Mouse (Mus musculus) spleen, postnatal 14 days (tissue): ENCODE results near the gene Ciita.

Experiments
- DNase-seq, 2 experiments: peaks; one replicate each; pipeline ENCODE4 v3.0.0; 2021 to 2022; ENCODE audit warnings: low spot score in 2 of 2

The Ciita gene

DNA sequence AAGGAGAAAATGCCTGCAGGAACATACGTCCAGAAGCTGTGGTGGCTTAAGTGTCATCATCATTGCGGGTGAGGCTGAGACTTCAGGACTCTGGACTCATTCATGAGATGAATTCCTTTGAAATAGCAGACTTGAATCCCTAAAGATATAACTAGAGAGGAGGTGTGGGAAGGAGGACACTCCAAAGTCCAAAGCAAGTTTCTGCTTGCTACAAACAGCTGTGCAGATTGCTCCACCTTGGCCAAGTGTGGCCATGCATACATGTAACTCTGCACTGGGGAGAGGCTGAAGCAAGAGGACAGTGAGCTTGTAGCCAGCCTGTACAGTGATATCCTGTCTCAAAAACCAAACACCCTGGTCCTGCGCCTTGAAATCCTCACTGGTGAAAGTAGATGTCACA, 7.9 kb upstream of the Ciita start:
- DNase-seq, result no peak

GRCm38 (mm10) chr16:10474956-10475355, 4.9 kb upstream of the Ciita start:
- DNase-seq, result no peak

DNA sequence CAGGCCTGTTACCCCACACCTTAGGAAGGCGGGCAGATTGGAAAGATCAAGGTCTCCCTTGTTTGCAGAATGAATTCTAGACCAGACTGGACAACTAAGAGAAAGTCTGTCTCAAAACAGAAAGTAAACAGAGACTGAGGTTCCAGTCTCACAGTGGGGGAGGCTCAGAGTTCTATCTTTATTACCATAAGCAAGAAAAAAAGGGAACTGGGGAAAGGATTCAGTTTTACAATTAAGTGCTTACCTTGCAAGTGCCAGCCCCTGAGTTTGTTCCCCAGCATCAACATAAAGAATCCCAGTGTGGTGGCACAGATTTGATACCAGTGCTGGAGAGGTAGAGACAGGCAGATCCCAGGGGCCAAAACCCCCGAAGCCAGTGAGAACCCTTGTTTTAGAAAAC, 3.9 kb upstream of the Ciita start:
- no peak for DNase-seq

DNA sequence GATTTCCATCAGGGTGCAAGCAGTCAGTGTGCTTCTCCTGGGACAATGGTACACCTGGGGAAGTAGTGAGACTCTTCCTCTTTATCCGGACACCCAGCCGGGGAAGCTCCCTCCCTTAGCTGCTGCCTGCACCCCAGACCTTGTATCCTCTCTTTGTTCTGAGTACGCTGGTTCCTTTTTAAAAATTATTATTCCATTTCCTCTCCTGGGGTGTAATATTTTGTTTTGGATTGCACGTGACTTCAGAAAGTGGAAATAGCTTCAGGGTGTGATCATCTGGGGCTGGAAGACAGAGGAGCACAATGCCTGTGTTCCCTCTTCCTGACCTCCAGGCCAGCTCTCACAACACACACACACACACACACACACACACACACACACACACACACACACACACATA, 2.5 kb downstream of the Ciita start:
- no peak for DNase-seq

- no peak for DNase-seq
Observed at GRCm38 (mm10) chr16:10486993-10487392, 7.1 kb downstream of the Ciita start.

DNA sequence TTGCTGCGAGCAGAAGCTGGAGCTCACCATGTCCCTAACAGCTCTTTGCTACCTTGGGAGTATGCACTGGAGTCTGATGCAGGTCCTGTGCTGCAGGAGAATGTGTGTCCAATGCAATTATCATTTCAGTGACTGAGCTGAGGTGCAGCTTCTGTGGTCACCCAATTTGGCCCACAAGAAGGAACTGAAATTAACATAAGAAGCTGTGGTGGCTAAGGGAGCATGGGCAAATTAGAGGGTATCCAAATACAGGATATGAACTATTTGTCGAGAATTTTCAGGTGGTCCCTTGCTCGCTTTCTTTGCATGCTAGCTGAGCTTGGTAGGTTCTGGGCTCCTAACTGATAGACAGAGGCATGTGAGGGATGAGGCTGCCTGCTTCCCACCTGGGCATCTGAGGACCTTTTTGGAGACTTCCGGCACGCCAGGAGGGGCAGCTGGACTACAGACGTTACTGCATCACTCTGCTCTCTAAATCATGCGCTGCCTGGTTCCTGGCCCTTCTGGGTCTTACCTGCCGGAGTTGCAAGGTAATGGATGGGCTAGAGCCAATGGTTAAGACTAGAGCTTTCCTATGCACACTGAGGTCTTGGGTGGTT, 8.1 kb downstream of the Ciita start:
- peak in 1 of 2 experiments; percentile 25 for DNase-seq

DNA sequence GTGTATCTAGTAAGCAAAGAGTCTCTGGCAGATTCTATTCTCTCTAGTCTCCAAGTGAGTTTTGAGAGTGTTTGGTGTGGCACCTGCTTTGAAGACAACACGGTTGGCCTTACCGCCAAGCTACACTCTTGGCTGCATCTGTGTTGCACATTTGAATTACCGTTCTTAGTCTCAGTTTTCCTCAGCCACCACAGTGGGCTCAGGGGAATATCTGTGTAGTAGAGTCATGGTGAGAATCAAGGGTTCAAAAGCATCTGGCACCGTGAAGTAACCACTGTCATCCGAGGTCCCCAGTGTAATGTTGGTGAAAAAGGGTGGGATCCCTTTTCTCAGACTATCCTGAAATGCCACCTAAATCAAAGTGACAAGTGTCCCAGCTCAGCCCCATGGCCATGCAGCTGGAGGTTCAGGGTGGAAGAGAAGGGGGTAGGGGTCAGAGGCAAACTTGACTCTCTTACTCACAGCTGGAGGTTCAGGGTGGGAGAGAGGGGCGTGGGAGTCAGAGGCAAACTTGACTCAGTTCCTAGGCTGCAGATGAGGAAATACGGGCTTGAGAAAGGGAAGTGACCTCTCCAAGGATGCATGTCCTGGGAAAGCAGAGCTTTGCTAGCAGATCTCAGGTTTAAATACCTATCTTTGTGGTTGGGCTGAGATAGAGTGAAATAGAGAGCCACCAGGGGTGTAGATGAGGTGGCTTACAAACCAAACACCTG, 9.1 kb downstream of the Ciita start:
- no peak for DNase-seq

DNA sequence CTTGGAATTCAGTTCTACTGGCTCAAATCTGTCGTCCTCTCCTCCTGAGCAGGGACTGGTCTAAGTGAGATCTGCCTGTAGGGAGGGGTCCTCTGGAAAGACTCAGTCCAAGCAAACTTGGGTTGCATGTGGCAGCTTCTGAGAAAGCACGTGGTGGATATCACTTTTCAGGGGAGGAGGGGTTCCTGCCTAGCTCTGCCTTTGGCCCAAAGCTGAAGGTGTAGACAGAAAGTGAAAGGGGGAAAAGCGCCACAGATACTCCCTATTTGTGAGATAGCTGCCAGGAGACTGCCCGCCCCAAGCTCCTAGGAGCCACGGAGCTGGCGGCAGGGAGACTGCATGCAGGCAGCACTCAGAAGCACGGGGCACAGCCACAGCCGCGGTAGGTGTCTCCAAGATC, 9.6 kb downstream of the Ciita start:
- DNase-seq, result no peak

GRCm38 (mm10) chr16:10489904-10490457, 10.1 kb downstream of the Ciita start:
- DNase-seq, result no peak

GRCm38 (mm10) chr16:10490503-10491150, 10.8 kb downstream of the Ciita start:
- no peak for DNase-seq

GRCm38 (mm10) chr16:10491716-10492115, 11.9 kb downstream of the Ciita start:
- no peak for DNase-seq

DNA sequence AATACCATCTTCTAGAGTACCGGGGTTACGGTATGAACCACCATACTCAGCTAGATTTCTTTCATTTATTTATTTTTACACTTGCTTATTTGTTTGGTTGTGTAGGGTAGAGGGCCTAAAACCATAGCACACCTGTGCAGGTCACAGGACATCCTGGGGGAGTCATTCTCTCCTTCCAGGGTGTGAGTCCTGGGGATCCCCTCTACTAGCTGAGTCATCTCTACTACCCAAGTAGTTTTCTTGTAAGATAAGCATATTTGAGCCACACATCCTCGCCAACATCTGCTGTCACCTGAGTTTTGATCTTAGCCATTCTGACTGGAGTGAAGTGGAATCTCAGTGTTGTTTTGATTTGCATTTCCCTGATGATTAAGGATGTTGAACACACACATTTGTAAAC, 12.7 kb downstream of the Ciita start:
- DNase-seq, result no peak

DNA sequence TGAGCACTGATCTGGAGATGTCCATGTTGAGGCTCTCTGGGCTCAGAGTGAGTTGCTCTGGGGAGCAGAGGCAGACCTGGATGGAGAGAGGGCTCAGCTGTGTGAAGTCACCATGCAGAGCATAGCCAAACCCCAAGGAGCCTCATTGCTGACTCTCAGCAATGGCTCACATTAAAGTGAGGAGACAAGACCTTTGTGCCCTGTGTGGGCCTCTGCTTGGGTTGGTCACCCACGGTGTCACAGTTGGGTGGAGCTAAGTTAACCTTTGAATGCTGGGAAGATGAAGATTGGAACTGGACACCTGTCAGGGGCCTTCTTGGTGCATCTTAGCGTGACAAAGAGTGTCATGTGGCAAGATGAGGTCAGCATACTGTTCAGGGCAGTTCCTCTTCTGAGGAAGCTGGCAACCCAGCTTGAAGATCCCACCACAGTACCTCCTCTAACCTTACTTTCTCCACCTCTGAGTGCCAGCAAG, 16.0 kb downstream of the Ciita start:
- DNase-seq, result no peak

GRCm38 (mm10) chr16:10498096-10498602, 18.3 kb downstream of the Ciita start:
- no peak for DNase-seq

DNA sequence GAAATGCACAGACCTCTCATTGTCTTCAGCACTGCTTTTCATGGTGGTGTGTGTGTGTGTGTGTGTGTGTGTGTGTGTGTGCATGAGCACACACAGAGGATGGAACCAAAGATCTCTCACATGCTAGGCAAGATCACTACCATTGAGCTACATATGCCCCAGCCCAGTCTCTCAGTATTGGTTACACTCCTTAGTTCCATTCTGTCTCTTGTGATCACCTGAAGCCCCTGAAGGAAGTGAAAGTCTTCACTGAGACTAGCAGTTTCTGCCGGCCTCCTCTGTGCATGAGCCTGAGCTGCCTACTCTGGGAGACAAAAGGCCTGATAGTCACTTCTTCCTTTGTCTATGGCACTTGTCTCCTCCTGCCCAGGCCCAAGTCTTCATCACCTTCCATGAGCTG, 19.3 kb downstream of the Ciita start:
- peak in 1 of 2 experiments; percentile 28 for DNase-seq

DNA sequence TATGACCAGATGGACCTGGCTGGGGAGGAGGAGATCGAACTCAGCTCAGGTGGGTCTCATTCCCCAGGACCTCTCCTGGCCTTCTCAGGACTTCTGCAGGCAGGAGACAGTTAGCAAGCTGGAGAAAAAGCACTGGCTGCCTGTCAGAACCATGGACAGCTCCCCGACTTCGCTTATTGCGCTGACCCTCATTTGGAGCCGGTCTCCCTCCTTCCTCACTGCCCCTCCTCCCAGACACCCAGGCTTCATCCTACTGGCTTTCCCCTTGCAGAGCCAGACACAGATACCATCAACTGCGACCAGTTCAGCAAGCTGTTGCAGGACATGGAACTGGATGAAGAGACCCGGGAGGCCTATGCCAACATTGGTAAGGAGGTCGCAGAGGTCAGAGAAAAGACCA, 22.0 kb downstream of the Ciita start:
- DNase-seq, result peak in 1 of 2 experiments; percentile 27

DNA sequence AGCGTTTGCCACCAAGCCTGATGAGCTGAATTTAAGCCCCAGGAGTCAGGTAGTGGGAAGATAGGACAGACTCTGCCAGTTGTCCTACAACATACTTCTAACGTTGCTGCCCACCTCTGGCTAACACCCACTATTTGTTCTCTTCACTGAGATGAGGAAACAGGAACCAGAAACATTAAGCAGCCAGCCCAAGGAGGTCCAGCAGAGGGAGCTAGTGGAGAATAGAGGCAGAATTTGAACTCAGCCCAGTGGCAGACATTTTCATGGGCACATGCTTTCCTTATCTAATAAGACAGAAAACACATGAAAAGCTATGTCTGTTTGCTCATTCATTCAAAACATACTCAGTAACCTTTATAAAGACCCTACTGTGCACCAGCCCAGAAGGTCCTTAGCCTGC, 23.2 kb downstream of the Ciita start:
- no peak for DNase-seq

DNA sequence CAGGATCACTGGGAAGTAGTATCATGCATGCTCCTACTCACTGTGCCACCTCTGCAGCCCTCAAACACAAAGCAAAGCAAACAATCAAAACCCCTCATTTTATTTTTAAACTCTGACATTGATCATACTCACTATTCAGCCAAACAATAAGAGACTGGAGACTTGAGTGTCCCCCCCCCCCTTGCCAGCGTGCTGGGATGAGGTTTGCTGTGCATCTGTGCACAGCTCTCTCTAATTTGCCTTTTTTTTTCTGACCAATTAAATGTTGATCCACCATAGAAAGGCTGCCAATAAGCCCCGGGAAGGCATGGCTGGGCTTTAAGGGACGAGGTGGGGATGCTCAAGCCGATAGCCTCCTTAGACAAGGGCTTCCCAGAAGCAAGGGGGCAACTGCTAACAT, 27.6 kb downstream of the Ciita start:
- no peak for DNase-seq

DNA sequence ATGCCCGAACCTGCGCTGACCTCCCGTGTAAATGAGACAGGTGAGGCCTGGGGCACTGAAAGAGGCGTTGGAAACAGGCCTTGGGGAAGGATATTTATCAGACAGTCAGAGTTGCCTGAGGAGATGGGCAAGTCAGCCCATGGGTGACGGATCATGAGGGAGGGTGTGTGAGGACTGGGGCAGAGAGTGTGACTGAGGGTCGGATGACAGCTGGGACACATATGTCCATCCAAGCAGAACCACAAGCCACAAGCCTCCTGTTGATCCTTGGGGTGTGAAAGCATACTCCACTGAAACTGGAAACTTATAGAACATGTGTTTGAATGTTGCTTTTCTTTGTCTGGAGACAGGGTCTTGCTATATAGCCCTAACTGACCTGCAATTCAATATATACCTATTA, 28.8 kb downstream of the Ciita start:
- DNase-seq, result no peak

DNA sequence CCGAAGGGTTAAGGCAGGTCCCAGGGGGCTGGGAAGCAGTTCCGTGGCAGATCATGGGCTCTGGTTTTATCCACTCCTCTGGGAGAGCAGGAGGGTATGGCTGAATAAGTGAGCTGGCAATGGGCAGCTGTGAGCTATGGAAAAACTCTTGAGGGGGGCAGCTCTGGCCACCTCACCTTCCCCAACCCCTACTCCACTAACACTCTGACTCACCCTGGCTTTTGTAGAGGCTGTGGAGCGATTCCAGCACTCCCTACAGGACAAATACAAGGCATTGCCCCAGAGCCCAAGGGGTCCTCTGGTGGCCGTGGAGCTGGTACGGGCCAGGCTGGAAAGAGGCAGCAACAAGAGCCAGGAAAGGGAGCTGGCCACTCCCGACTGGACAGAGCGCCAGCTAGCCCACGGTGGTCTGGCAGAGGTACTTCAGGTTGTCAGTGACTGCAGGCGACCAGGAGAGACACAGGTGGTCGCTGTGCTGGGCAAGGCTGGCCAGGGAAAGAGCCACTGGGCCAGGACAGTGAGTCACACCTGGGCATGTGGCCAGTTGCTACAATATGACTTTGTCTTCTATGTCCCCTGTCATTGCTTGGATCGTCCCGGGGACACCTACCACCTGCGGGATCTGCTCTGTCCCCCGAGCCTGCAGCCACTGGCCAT, 30.7 kb downstream of the Ciita start:
- no peak for DNase-seq

DNA sequence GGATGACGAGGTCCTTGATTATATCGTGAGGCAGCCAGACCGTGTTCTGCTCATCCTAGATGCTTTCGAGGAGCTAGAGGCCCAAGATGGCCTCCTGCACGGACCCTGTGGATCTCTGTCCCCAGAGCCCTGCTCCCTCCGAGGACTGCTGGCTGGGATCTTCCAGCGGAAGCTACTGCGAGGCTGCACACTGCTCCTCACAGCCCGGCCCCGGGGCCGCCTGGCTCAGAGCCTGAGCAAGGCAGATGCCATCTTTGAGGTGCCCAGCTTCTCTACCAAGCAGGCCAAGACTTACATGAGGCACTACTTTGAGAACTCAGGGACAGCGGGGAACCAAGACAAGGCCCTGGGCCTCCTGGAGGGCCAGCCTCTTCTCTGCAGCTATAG, 31.3 kb downstream of the Ciita start:
- DNase-seq, result no peak

DNA sequence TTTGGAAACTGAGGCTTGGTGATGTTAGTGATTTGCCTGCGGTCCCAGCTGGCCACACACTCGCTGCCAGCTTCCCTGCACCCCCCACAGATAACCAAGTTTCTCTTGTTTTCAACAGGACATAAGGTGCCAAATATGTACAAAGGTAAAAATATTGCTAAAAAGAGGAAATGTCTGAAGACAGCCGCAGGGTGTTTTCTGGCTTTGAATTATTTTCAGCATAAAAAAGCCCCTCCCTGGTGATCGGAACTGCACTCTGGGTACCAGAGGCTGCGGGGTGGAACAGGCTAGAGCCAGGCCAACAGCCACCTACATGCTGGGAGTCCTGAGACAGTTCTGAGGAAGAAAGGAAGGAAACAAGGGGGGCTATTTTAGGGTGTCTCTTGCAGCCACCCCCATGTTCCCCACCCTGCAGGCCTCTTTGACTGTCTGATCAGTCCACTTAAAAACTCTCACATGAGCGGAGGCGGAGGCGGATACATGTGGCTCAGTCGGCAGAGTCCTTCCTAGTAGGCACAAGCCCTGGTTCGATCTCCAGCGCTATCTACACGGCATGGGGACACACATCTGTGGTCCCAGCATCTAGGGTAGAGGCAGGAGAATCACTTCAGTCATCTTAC, 36.2 kb downstream of the Ciita start:
- peak; percentile 14 to 39 for DNase-seq
